Comparison of ENCODE assay signal across 20 mouse cellular contexts in genomic region chr9:8177099-8177498, GRCm38 (mm10). TPM values are rescaled to one million over a fixed set of nuclear protein-coding genes. Genes with fewer than 3 reads are reported as not detected.
"Had no signal": no experiment of that assay in that cellular context is flagged by ENCODE, and none has a peak within 500 bp of the region (broad histone marks: within the 10 kb centered on the region; RNA-seq: fewer than 3 reads in every experiment).

No protein-coding gene starts in this region.

- DNase-seq: kidney, adult 8-10 months; kidney, postnatal 36 days; layer of hippocampus, adult 9-11 months; layer of hippocampus, postnatal 36 days; lung, embryonic 14.5 days; lung, postnatal 10 days; lung, postnatal 4 days; midbrain, embryonic 14.5 days; retina, postnatal 1 day; thymus, adult 18-20 months; thymus, postnatal 14 days had no signal

- H3K4me1 ChIP-seq: limb, embryonic 15.5 days; liver, embryonic 12.5 days; midbrain, embryonic 10.5 days; neural tube, embryonic 12.5 days had no signal

- H3K36me3 ChIP-seq: limb, embryonic 15.5 days; liver, embryonic 12.5 days; midbrain, embryonic 10.5 days; neural tube, embryonic 12.5 days had no signal

- H3K4me2 ChIP-seq: limb, embryonic 15.5 days; liver, embryonic 12.5 days; lung, embryonic 14.5 days; neural tube, embryonic 12.5 days had no signal

- H3K9ac ChIP-seq: limb, embryonic 15.5 days; liver, embryonic 12.5 days; lung, embryonic 14.5 days; neural tube, embryonic 12.5 days had no signal

- H3K27me3 ChIP-seq: limb, embryonic 15.5 days; liver, embryonic 12.5 days; neural tube, embryonic 12.5 days had no signal

- H3K9me3 ChIP-seq: limb, embryonic 15.5 days; liver, embryonic 12.5 days; midbrain, embryonic 10.5 days; neural tube, embryonic 12.5 days had no signal

- H3K27ac ChIP-seq: kidney, postnatal 0 days; limb, embryonic 15.5 days; liver, embryonic 12.5 days; midbrain, embryonic 10.5 days; neural tube, embryonic 12.5 days; stomach, postnatal 0 days had no signal

- H3K4me3 ChIP-seq: limb, embryonic 15.5 days; liver, embryonic 12.5 days; midbrain, embryonic 10.5 days; neural tube, embryonic 12.5 days had no signal

- ATAC-seq: intestine, embryonic 16.5 days; liver, embryonic 12.5 days had no signal

RNA-seq across cellular contexts. Expression of gene Cep126, which starts 43.0 kb away (rescaled TPM):
- total RNA-seq: megakaryocyte, adult 5-6 weeks; neutrophil, adult 5-6 weeks had no signal
